Mouse (Mus musculus) forebrain, embryonic 11.5 days (tissue): ENCODE measurements around the gene Set. TPM values are rescaled to one million over a fixed set of nuclear protein-coding genes. Genes with fewer than 3 reads are reported as not detected.
"Not testable (repeated sequence)": the region's sequence is repeated elsewhere in the genome, so short reads cannot be mapped to it uniquely, and the experiment has no call there.

Experiments used
- ATAC-seq: fragments of 200-750 bp; cut with Nextera tagmentation; replicated peaks from 2 replicates; pipeline ENCODE4 v1.8.0; 2017; ENCODE audit warnings: moderate TSS enrichment; ENCODE audit not compliant: low FRiP score
- DNase-seq: peaks from one replicate; pipeline ENCODE4 v3.0.0-alpha.2; 2017; ENCODE audit warnings: low spot score
- H3K27ac ChIP-seq: fragments of 300-500 bp; sonication (generic); 2 replicates; pipeline ENCODE4 v1.5.1; 2014; ENCODE audit warnings: low read depth, low read length
- H3K27me3 ChIP-seq: fragments of 300-500 bp; sonication (generic); 2 replicates; pipeline ENCODE4 v1.6.1; 2014; ENCODE audit warnings: mild to moderate bottlenecking, low read length, mixed read lengths; ENCODE audit not compliant: control insufficient read depth, insufficient read depth
- H3K36me3 ChIP-seq: fragments of 300-500 bp; sonication (generic); 2 replicates; pipeline ENCODE4 v1.6.1; 2014; ENCODE audit warnings: mild to moderate bottlenecking, low read length, moderate library complexity, mixed read lengths; ENCODE audit not compliant: control insufficient read depth, insufficient read depth
- H3K4me1 ChIP-seq: fragments of 300-500 bp; sonication (generic); replicated peaks from 2 replicates; pipeline ENCODE4 v1.6.1; 2014; ENCODE audit warnings: low read length, mixed read lengths; ENCODE audit not compliant: control insufficient read depth, insufficient read depth
- H3K4me2 ChIP-seq: fragments of 300-500 bp; sonication (generic); 2 replicates; pipeline ENCODE4 v1.6.1; 2014; ENCODE audit warnings: low read depth, mild to moderate bottlenecking, low read length, moderate library complexity, mixed read lengths; ENCODE audit not compliant: severe bottlenecking
- H3K4me3 ChIP-seq: fragments of 300-500 bp; sonication (generic); 2 replicates; pipeline ENCODE4 v1.5.1; 2014; ENCODE audit warnings: low read depth, low read length
- H3K9ac ChIP-seq: fragments of 300-500 bp; sonication (generic); 2 replicates; pipeline ENCODE4 v1.6.1; 2014; ENCODE audit warnings: low read length
- H3K9me3 ChIP-seq: fragments of 300-500 bp; sonication (generic); 2 replicates; pipeline ENCODE4 v1.6.1; 2016; ENCODE audit warnings: low read length, mixed read lengths; ENCODE audit not compliant: control insufficient read depth
- WGBS: fragments of 180-500 bp; shearing (Covaris S2); extraction: QIAGEN DNeasy Blood & Tissue Kit; methylation state at CpG from one replicate; pipeline ENCODE4 v1.1.7; 2014; 5-methylcytosine and 5-hydroxymethylcytosine counted together
- polyA plus RNA-seq: library from polyadenylated mRNA; unstranded; fragments of >200 nt; fragmentation: Nextera tagmentation; extraction: Ambion mirVana; gene quantifications from 2 replicates; pipeline ENCODE4 v1.2.1, GENCODE M21; 2014

The Set gene
- polyA plus RNA-seq, 1 experiment from 2014 or later, result 817 TPM

DNA sequence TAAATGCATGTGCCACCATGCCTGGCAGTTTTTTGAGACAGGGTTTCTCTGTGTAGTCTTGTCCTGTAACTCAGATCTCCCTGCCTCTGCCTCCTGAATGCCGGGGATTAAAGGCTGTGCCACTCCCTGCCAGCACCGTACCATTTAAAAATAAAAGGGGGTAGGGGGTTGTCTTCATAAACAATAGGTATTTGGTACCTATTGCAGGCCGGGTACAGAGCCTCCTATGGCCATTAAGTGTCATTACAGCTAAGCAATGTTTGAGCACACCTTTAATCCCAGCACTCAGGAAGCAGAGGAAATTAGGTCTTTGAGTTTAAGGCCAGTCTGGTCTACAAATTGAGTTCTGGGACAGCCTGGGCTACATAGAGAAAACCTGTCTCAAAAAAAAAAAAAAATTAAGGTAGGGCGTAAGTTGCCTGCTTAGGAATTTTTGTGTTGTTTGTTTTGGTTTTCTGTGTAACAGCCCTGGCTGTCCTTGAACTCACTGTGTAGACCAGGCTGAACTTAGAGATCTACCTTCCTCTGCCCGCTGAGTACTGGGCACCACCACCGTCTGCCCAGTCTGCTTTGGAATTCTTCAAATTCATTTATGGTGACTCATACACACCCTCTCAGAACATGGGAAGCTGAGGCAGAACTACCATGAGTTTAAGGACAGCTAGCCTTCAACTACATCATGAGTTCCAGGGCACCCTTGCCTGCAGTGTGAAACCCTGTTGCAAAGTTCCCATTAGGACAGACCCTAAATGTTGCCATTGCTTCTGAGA, 5.0 kb upstream of the Set start:
- DNase-seq, result no peak
- no peak overlapping the region for H3K4me3 ChIP-seq
- H3K9me3 ChIP-seq, result no peaks in the 10 kb centered on the region
- H3K9ac ChIP-seq, result no peak overlapping the region
- H3K36me3 ChIP-seq, result no peaks in the 10 kb centered on the region
- no peaks in the 10 kb centered on the region for H3K4me1 ChIP-seq
- H3K4me2 ChIP-seq, result no peak overlapping the region
- H3K27ac ChIP-seq, result no peak overlapping the region
- no peak for ATAC-seq
- H3K27me3 ChIP-seq, result no peaks in the 10 kb centered on the region
- WGBS, result 46% methylated on average over 6 of the region's 6 CpGs

DNA sequence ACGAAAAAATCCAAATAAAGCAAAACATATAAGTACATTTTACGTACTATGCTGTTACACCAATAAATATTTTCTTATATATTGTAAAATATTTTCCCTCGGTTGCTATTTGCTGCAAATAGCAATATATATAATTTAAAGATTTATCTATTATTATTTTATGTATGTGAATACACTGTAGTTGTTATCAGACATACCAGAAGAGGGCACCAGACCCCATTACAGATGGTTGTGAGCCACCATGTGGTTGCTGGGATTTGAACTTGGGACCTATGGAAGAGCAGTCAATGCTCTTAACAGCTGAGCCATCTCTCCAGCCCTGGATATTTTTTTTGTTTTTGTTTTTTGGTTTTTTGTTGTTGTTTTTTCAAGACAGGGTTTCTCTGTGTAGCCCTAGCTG, 1.9 kb upstream of the Set start:
- H3K4me1 ChIP-seq, H3K27me3 ChIP-seq, DNase-seq, H3K9ac ChIP-seq, H3K27ac ChIP-seq, H3K4me3 ChIP-seq, H3K9me3 ChIP-seq, H3K4me2 ChIP-seq, H3K36me3 ChIP-seq, ATAC-seq: not testable (repeated sequence)
- WGBS, result 93% methylated on average over 3 of the region's 3 CpGs

- Histone ChIP-seq H3K9ac (no peak overlapping the region), H3K4me1 (no peaks in the 10 kb centered on the region; the same call in 1 of the 2 replicates), H3K27ac (no peak overlapping the region), H3K27me3 (no peaks in the 10 kb centered on the region), H3K9me3 (no peaks in the 10 kb centered on the region), H3K36me3 (no peaks in the 10 kb centered on the region), H3K4me2 (no peak overlapping the region), H3K4me3 (no peak overlapping the region)
- 80% methylated on average over 3 of the region's 3 CpGs for WGBS
- DNase-seq (no peak), ATAC-seq (no peak)
These were observed 442 bp upstream of the Set start for GRCm38 (mm10) chr2:30056736-30057135.

DNA sequence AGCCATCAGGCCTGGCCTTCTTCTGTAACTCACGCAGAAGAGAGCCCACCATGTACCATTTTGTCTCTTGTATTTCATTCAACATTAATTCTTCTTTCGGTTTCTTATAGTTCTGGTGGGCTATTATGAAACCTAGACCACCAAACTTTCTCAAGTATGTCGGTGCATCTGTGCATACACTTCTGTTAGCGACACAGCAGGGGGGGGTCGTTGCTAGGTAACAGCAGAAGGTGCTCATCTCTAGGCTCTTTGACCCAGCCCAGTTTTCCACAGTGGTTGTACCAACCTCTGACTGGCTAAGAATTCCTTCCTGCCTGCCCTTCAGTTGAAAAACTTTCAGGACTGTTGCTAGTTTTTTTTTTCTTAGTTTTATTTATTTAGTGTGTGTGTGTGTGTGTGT, 1.2 kb downstream of the Set start:
- 40% methylated on average over 5 of the region's 5 CpGs for WGBS
- Histone ChIP-seq H3K9ac (no peak overlapping the region), H3K4me3 (no peak overlapping the region), H3K27me3 (no peaks in the 10 kb centered on the region), H3K27ac (no peak overlapping the region), H3K9me3 (no peaks in the 10 kb centered on the region), H3K4me2 (no peak overlapping the region), H3K36me3 (no peaks in the 10 kb centered on the region), H3K4me1 (no peaks in the 10 kb centered on the region; the same call in 1 of the 2 replicates)
- DNase-seq (no peak), ATAC-seq (no peak)

GRCm38 (mm10) chr2:30061215-30062166, 4.3 kb downstream of the Set start:
- Histone ChIP-seq H3K27me3 (no peaks in the 10 kb centered on the region), H3K4me2 (peak overlapping the region; percentile 96), H3K27ac (peak overlapping the region; percentile 76), H3K4me3 (peak overlapping the region; percentile 64), H3K36me3 (no peaks in the 10 kb centered on the region), H3K9ac (peak overlapping the region; percentile 86), H3K9me3 (no peaks in the 10 kb centered on the region), H3K4me1 (peaks cover 9% of the 10 kb centered on the region)
- peak; percentile 30 for ATAC-seq
- 10% methylated on average over 37 of the region's 37 CpGs for WGBS
- peak; percentile 91 for DNase-seq

GRCm38 (mm10) chr2:30062249-30063093, 5.3 kb downstream of the Set start:
- peaks cover 9% of the 10 kb centered on the region for H3K4me1 ChIP-seq
- H3K36me3 ChIP-seq, result no peaks in the 10 kb centered on the region
- H3K27ac ChIP-seq, result peak overlapping the region; percentile 76
- peak; percentile 82 for DNase-seq
- no peak for ATAC-seq
- peak overlapping the region; percentile 96 for H3K4me2 ChIP-seq
- under 1% methylated on average over 40 of the region's 40 CpGs for whole genome bisulfite sequencing
- peak overlapping the region; percentile 86 for H3K9ac ChIP-seq
- H3K4me3 ChIP-seq, result peak overlapping the region; percentile 64
- no peaks in the 10 kb centered on the region for H3K9me3 ChIP-seq
- H3K27me3 ChIP-seq, result no peaks in the 10 kb centered on the region

DNA sequence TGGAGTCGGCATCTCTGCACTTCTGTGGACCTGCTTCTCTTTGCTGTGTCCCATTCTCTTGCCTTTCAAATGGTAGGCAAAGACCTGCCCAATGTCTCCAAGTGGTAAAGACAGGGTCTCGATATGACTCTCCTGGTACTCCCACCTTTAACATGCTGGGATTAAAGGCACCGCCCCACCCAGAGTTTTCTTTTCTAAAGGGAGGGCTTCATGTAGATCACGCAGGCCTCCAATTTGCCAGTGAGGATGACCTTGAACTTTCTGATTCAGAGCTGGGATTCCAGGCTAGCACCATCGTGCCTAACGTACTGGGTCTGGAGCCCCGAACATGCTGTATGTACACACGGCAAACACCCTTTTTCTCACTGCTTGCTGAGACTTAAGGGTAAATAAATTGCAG, 6.1 kb downstream of the Set start:
- ATAC-seq (no peak), DNase-seq (no peak)
- Histone ChIP-seq H3K4me2 (peak overlapping the region; percentile 96), H3K9me3 (no peaks in the 10 kb centered on the region), H3K4me3 (peak overlapping the region; percentile 64), H3K27me3 (no peaks in the 10 kb centered on the region), H3K9ac (peak overlapping the region; percentile 86), H3K4me1 (peaks cover 10% of the 10 kb centered on the region), H3K27ac (peak overlapping the region; percentile 76; the same call in 1 of the 2 replicates), H3K36me3 (peaks cover under 1% of the 10 kb centered on the region; the same call in 1 of the 2 replicates)
- WGBS, result 6% methylated on average over 8 of the region's 8 CpGs

DNA sequence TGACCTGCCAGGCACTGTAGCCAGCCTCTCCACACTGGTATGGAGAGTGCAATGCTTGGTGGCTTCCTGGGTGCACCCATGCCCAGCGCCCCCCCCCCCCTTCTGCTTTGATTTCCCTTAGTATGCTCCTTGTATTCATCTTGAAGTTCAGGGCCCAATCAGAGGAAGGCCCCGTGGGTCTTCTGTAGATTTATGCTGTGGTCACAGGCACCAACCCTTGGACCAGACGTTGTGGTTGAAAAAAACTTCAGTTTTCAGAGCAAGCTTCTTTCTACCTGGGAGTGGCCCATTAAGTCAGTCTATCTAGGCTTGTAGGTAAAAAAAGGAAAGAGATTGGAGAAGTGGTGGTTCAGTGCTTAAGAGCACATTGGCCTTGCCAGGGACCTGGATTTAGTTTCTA, 6.6 kb downstream of the Set start:
- H3K9ac ChIP-seq, result peak overlapping the region; percentile 86

More for the DNA sequence above, 6.6 kb downstream of the Set start:
- no peak for ATAC-seq
- Histone ChIP-seq H3K36me3 (peaks cover 5% of the 10 kb centered on the region; the same call in 1 of the 2 replicates), H3K27ac (no peak overlapping the region), H3K9me3 (no peaks in the 10 kb centered on the region), H3K27me3 (no peaks in the 10 kb centered on the region), H3K4me1 (peaks cover 13% of the 10 kb centered on the region), H3K4me2 (peak overlapping the region; percentile 96), H3K4me3 (peak overlapping the region; percentile 64)
- WGBS, result 7% methylated on average over 3 of the region's 3 CpGs
- DNase-seq, result no peak
